Mouse (Mus musculus) B cell, adult 2 months (primary cell): Measurements from ENCODE around the gene Gm9376.

ENCODE experiments used
- DNase-seq, 2 experiments: peaks; one replicate each; pipeline ENCODE4 v3.0.0; 2022

Gene Gm9376

DNA sequence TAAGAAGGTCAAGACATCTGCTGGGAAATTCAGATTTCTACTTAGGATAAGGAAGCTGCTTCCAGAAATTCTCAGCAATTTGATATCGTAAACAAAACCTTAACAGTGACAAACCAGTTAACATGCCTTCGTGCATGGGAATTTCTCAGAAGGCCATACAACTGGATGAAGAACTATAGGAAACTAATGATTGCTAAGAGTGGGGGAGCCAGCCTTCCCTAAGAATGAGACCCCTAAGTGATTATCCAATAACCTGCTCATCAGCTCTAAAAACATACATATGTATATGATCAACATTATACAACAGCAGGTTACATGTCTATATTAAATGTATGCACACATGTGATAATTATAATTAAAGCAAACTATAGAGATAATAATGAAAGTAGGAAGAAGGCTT lies at the start of gene Gm9376:
Gene Gm9376 (plus strand): TSS at position 301 of the 400 bp plus-strand sequence.
- DNase-seq = no peak

DNA sequence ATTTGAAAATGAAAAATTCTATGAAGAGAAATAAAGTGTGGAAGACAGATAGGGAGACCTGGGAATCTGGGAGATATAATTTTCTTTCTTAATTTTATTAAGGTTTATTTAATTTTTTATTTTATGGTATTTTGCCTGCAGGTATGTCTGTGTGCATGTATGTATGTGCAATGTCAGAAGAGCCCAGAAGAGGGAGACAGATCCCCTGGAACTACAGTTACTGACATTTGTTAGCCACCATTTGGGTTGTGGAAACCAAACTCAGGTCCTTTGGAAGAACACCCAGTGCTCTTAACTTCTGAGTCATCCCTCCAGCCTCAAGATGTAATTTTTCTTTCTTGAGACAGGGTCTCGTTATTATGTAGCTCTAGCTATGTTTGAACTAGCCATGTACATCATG lies 45.9 kb upstream of the Gm9376 start:
- no peak for DNase-seq

DNA sequence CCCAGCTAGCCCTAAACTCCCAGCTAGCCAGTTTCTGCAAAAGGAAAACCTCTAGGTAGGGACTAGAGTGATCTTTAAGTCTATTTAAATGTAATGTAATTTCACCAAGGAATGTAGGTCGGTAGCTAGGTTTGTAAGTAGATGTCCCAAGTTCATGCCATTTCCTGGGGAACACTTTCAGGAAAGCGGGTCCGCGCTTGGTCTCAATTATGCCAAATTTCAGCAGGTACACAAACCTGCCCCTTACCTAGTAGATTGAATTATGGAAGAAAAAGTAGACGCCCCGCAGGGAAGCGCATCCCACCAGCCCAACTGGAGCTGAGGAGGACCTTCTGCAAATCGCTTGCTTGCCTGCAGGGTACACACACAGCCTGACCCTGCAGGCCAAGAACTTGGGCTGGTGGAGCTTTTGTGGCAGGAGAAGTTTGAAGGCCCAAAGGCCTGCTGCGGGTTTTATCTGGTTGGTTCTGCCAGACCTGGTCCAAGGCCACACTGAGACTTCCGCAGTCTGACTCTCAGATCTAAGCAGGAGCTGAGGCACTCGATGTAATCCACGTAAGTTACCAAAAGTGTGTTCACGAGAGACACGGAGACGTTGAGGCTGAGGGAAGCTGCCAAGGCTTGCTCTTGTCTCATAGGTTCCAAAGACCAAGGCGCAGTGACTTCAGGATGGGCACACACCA lies 41.6 kb upstream of the Gm9376 start:
- DNase-seq = no peak

DNA sequence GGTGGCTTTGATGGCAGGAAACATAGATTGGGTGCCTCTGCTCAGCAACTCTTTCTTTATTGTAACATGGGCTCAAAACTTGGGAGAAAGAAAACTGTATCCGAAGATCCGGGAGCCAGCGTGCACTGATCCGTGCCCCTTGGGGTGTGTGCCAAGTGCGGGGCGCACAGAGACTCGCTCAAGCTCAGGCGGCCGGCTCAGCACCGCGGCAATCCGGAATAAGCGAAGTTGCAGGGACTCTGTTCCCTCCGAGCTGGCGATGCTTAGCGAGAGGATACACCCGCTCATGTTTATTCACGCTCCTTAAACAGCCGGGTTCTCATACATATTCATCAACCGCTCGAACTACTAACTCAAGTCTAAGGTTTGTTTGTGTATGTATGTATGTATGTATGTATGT lies 40.8 kb upstream of the Gm9376 start:
- no peak for DNase-seq

DNA sequence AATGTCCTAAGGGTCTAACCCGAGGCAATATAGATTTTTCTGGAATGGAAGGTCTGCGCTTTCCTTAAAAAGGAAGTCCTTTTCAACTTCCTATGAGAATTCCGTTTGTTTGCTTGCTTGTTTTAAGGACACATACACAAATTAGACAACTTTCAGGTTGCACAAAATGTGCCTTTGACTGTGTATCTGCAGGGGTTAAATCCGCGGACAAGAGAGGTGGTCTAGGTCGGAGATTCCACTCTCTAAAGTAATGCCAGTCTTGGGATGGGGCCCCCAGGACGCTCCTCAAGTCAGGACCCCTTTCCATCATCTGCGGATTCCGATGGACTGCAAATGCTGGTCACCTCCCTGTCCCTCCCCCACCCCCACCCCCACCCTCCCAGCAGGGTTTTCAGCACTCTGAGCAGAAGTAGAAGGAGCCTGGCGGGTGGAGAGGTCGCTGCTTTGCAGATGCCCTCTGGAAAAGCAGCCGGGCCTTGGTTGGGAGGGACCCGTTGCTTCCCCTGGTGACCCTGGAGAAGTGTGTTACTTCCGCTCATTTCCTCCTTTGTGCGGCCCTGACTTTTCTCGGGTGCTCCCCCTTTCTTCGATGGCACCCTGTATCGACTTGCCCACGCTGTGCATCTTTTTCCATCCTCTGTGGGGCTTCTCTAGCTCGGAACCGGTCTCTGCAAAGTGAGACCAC lies 40.1 kb upstream of the Gm9376 start:
- no peak for DNase-seq

DNA sequence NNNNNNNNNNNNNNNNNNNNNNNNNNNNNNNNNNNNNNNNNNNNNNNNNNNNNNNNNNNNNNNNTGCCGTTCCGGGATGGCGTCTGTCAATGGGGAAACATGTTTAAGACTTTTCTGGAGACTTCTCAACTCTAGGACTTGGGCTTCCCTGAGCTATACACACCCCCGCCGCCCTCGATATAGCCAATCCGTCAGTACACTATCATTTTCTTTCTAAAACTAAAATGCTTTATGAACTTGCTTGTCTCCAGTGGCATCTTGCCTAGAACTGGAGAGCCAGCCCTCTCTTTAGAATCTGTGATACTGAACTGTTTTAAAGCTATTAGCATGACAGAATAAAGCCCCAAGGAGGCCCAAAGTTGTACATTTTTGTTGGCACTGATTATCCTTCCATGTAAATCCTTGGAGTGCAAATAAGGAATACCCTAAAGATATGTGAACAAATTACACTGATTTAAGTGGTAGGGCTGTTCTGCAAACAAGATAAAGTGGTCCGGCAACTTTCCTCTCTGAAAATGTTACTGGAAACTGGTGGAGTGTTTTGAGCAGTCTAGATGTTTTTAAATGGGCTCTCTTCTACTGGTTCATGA lies 34.3 kb upstream of the Gm9376 start:
- peak in 1 of 2 experiments; percentile 22 for DNase-seq

DNA sequence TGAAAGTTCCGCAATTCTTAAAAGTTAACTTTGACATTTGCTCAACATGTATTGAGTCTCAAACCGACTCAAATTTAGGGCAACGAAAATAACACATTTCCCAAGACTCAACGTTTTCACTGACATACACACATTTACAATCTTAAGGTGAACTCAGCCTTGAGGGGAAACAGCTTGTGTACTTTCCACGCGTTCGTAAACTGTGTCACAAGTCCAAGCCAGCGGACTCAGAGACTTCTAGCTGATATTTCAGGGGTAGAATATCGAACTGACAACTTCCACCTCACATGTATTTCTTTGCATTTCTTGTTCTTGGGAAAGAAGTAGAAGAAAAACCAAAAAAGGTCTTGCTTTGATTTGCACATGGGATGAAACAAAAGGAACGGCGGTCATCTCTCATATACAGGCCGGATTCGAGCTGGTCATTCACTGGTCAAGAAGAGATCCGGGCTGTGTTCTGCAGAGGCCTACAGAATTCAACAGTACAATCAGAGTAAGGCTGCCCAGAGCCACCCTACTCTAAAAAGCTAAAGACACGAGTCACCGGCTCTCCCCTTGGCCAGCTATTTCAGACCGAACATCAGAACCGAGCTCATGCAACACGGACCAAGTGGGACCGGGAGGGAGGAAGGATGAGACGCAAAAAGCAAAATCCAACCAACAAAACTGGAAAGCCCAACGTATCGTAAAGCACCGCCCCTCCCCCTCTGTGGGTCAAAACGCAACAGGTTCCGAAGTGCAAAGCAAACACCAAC lies 32.8 kb upstream of the Gm9376 start:
- peak; percentile 18 to 20 for DNase-seq

DNA sequence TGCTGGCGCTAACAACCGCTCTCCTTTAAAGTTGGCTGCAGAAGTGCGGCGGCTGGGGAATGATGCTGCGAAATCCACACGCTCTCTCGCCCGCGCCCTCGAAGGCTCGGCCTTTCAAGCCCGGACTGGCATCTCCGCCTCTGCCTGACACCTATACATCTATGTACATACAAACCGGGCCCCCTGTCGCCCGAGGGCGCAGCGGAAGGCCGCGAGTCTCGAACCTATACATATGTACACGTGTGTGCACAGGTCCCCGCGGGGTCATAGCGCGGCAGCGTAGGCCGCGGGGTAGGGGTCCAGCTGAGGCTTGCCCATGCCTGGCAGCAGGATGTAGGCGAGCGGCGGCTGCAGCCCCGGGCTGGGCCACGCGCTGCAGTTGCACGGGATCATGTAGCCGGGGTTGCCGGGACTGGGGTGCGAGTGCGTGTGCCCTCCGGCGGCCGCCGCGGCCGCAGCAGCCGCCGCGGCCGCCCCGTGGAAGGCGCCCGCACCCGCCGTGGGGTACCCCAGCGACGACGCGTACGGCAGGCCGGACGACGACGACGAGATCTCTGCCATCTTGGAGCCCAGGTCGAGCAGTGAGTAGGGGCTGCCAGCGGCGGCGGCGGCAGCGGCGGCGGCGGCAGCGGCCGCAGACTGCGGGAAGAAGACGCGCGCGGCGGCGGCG lies 32.1 kb upstream of the Gm9376 start:
- peak; percentile 28 to 47 for DNase-seq

DNA sequence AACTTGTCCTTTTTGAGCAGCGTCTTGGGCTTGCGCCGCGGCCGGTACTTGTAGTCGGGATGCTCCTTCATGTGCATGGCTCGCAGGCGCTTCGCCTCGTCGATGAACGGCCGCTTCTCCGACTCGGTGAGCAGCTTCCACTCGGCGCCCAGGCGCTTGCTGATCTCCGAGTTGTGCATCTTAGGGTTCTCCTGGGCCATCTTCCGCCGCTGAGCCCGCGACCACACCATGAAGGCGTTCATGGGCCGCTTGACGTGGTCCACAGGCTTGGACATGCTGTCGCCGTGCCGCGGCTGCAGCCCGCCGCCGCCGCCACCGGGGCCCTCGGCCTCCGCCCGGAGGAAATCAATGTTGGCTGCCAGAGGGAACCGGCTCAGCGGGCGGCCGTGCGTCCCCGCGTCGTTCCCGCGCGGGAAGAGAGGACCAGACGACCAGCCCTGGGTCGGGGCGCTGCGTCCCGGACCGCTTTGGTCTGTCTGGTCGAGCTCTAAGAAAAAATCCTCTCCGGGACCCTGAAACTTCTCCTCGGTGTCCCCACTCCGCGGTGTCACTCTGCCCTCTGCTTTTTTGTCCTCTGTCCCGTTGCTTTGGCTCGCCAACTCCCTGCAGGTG lies 31.3 kb upstream of the Gm9376 start:
- peak; percentile 24 to 30 for DNase-seq

DNA sequence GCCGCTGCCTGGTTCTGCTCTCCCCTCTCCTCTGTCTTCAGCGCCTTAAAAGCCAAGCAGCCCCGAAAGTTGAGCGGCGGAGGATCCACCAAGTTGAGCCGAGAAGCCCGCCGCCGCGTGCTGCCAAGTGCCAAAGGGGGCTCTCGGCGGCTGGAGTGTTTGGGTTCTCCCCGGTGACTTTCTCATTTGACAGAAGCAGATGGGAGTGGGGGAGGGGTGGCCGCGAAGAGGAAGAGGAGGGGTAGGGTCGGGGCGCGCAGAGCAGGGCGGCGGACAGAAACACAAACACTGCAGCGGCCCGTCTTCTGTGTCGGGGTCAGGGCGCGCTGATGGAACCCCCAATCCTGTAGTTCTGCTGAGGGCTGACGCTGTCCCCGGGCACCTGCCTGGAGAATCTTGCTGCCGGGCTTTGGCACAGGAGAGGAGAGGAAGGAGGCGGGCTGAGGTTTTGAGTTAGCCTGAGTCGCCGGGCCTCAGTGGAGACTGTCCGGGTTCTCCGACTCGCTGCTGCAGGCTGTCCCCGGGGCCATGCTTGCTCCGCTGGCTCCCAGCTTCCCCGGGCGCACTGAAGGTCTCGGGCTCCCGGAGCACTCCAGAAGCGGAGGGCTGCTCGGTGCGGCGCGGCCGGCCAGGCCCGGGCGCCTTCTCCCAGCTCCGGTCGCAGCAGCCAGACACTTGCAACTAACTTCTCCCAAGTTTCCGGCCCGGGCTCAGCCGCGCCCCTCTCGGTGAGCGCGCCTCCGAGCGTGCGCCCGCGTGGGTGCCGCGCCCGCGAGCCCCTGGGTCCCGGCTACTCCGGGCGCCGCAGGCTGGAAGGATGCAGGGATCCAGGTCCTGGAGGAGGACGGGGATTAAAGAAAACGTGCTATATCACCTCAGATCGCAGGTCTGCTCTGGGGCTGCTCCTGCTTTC lies 30.5 kb upstream of the Gm9376 start:
- DNase-seq = peak in 1 of 2 experiments; percentile 37

DNA sequence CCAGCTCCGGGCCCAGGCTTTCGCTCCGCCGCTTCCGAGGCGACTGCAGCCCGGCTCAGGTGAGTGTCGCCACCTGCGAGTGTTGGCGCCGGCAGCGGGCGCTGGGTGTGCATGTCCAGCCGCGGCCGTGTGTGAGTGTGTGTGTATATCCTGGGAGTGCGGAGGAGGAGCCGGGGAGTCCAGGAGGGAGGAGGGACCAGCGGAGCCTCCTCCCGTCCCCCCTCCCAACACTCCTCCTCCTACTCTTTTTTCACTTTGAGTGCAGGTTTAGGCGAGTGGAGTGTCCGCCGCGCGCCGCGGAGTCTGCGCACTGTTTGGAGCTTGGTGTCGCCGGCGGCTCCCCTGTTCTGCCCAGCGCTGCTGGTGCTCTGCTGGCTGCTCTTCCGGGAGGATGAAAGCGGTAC lies 29.9 kb upstream of the Gm9376 start, which contains the start of gene Sox21:
Gene Sox21 (minus strand): TSS at position 145 of the 404 bp plus-strand sequence.
- no peak for DNase-seq

DNA sequence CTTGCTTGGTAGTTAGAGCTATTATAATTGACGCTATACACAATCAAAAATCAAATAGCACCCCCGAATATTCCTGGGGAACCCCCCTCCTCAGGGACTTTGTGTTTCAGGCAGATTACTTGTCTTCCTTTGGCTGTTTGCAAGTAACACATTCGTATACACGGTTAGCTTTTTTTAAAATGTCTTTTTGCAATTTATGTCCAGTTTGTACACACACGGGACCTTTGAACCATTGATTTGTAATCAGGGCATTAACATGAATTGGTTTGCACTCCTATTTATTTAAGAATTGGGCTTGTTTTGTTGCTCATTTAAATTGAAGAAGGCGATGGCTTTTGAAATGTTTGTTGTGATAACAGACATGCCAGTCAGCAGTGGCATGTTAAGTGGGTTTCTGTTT lies 29.0 kb upstream of the Gm9376 start:
- no peak for DNase-seq

DNA sequence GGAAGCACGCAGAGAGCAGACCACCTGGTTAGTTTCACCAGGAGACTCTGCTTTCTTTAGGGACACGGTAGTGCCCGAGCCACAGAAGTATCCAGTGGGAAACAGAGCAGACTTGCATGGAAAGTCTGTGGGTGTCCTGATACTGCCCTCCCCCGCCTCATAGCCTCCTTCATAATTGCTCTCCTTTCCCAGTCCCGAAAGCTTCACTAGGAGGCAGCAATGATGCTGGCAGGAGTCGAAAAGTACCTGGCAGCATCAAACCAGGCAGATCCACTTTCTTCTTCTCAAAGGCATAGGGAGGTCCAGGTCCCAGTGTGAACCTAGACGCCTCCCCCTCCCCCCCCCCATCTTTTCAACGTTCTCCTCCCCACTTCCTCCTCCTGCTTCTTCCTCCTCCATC lies 27.4 kb upstream of the Gm9376 start:
- no peak for DNase-seq

DNA sequence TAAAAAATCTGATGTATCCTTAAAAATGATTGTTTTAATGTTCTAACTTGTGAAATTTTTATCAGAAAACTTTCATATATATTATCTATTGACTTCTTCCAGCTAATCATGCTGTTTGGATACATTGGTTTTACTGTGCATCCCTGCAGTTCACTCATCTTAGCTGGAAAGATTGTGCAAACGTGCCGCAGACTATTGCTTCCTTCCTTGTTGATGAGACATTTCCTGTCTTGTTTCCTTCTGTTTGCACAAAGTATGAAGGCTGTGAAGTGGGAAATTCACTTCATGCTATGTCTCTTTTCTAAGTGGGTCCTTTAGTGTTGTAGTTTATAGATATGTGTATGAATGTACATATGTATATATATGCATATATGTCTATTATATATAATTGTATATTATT lies 25.3 kb upstream of the Gm9376 start:
- no peak for DNase-seq

DNA sequence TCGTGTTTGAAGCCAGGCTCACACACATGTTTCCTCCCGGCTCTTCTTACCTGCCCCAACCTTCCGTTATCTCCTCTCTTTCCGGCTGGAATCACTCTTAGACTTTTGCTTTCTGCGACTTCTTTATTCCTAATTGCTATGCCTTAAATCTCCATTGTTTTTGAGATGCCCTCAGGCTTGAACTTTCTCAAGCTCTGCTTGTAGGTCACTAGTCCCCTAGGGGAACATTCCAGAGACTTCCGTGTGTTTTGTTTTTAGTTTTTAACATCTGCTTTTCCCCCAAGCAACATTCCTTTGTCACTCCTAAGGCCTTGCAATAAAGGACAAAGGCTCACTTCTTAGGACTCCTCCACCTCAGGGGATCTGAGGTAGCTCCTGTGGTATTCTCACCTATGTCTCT lies 13.4 kb upstream of the Gm9376 start:
- no peak for DNase-seq

DNA sequence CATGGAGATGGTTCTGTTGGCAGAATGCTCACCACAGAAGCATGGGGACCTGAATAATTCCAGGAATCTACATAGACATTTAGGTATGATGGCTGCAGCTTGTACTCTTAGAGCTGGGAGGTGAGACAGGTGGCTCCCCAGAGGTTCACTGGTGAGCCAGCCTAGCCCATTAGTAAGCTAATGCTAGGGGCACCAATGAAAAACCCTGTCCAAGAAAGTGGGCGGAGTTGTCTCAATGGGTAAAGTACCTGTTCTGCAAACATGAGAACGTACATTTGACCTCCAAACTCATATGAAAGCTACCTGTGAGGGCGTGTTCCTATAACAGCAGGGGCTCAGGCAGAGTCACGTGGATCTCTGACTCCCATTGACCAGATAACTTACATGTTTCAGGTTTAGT lies 2.1 kb downstream of the Gm9376 start:
- DNase-seq = no peak

DNA sequence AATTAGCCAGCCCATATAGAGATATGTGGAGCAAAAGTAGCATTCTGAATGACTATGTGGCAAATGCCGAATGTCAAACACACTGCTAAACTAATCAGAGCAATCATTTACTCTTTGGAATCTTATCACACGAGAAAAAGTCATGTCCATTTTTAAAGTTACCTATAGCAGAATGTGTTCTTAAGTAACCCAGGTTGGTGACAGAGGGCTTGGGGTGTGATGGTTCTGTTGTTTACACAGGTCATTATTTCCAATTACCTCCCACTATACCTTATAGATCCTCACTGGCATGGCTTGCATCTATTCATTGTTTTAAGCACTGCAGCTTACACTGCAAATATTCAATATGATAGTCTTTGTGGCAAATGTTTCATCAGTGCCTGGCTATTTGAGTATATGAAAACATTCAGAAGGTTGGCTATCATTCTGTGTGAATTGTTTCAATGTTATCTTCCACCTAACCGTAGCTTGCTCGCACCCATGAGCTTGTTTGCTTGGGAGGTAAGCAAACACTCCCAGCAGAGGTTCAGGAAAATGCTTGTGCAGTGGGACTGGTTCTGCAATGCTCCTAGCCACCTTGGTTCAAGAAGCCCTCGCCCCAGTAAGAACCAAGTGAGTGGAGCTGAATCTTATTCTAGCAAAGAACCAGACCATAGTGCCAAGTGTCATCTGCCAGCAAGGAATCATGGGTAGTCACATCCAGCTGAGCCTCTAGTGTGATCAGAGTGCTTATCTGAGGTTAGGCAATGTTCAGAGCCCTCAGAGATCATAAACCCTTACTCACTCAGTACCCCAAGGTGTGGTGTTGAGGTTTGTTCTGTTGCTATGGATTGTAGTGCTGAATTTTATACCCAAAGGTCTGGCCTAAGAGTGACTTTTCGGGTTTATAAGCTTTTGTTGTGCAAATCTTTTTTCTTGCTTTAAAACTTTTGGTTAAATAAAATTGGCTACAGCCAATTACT lies 6.1 kb downstream of the Gm9376 start:
- DNase-seq = no peak

DNA sequence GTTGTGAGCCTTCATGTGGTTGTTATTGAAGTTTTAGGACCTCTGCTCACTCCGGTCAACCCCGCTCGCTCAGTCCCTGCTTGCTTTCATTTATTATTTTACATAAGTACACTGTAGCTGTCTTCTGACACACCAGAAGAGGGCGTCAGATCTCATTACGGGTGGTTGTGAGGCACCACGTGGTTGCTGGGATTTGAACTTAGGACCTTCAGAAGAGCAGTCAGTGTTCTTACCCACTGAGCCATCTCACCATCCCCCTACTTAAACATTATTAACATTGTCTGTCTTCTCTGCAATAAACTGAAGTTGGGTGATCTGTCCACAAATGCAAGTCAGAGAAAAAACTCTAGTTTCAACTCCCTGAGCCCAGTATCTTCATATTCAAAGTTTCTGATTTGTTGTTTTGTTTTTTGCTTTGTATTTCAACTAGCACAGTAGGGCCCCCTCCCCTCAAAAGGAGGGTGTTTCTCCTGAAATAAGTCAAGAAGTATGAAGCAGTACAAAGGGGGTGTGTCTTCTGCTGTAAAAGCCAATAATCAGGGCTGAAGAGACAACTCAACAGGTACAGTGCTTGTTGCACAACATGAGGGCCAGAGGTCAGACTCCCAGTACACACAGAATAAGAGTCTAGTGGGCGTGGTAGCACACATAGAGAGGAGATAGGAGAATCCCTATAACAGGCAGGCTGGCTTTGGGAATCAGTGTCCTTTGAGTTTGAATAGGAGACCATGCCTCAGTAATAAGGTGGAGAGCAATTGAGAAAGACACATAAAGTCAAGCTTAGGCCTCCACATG lies 11.1 kb downstream of the Gm9376 start:
- no peak for DNase-seq

DNA sequence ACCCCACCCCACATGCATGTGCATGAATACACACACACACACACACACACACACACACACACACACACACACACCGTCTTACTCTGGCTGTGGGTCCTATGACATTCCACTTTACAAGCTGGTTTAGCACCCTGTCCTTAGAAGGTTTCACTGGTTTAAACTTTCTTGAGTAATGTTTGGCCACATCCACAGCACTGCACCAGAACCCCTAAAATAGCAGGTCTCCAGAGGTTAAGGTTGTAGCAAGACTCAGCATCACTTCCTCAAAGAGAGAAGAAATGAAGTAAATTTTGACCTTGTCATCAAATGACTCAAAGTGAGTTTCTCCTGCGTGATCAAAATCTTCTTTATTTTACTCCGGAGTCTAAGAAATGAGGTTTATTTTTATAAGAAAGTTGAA lies 15.5 kb downstream of the Gm9376 start:
- DNase-seq = no peak
